Mouse (Mus musculus): ENCODE results near the gene Eno2.

Gene Eno2

GRCm38 (mm10) chr6:124740211-124740887, 29.1 kb downstream of the Eno2 start:
- DNase-seq (ENCODE audit: low spot score), result no peak

GRCm38 (mm10) chr6:124739231-124739796, 30.2 kb downstream of the Eno2 start:
- DNase-seq (ENCODE audit: low spot score), result no peak

GRCm38 (mm10) chr6:124738511-124739023, 30.9 kb downstream of the Eno2 start, which contains the start of gene Ptpn6:
TSS of gene Ptpn6 (minus strand) at chr6:124738714.
- DNase-seq (ENCODE audit: low spot score), result peak; percentile 90

GRCm38 (mm10) chr6:124737040-124737439, 32.4 kb downstream of the Eno2 start:
- no peak for DNase-seq (ENCODE audit: low spot score)

- DNase-seq (ENCODE audit: low spot score), result no peak
These were observed 35.1 kb downstream of the Eno2 start for GRCm38 (mm10) chr6:124734417-124734816.

- peak; percentile 80 for DNase-seq (ENCODE audit: low spot score)
These were observed 36.8 kb downstream of the Eno2 start for GRCm38 (mm10) chr6:124732476-124733370.

- DNase-seq (ENCODE audit: low spot score), result no peak
These were observed 38.4 kb downstream of the Eno2 start for GRCm38 (mm10) chr6:124731038-124731437.

- DNase-seq (ENCODE audit: low spot score), result peak; percentile 67
These were observed 39.4 kb downstream of the Eno2 start for GRCm38 (mm10) chr6:124729850-124730705.

- DNase-seq (ENCODE audit: low spot score), result no peak
These were observed 40.9 kb downstream of the Eno2 start for GRCm38 (mm10) chr6:124728621-124729020.

GRCm38 (mm10) chr6:124724472-124724871, 45.0 kb downstream of the Eno2 start:
- DNase-seq (ENCODE audit: low spot score), result no peak

- peak; percentile 48 for DNase-seq (ENCODE audit: low spot score)
These were observed 45.9 kb downstream of the Eno2 start for GRCm38 (mm10) chr6:124723541-124723940.

- no peak for DNase-seq (ENCODE audit: low spot score)
These were observed 46.5 kb downstream of the Eno2 start for GRCm38 (mm10) chr6:124722876-124723473.

- no peak for DNase-seq (ENCODE audit: low spot score)
These were observed 48.6 kb downstream of the Eno2 start for GRCm38 (mm10) chr6:124720904-124721303.

- DNase-seq (ENCODE audit: low spot score), result no peak
These were observed 50.0 kb downstream of the Eno2 start for GRCm38 (mm10) chr6:124719354-124719978.

GRCm38 (mm10) chr6:124718703-124719102, 50.8 kb downstream of the Eno2 start:
- DNase-seq (ENCODE audit: low spot score), result peak; percentile 85

GRCm38 (mm10) chr6:124717968-124718367, 51.5 kb downstream of the Eno2 start:
- no peak for DNase-seq (ENCODE audit: low spot score)

GRCm38 (mm10) chr6:124716864-124717490, 52.5 kb downstream of the Eno2 start:
- DNase-seq (ENCODE audit: low spot score), result peak; percentile 58

- no peak for DNase-seq (ENCODE audit: low spot score)
These were observed 56.6 kb downstream of the Eno2 start for GRCm38 (mm10) chr6:124712918-124713317.

GRCm38 (mm10) chr6:124711824-124712782, 57.4 kb downstream of the Eno2 start, which contains the start of the genes Emg1 and Phb2:
TSS of gene Emg1 (minus strand) at chr6:124712178.
TSS of gene Phb2 (plus strand) at chr6:124712336.
- DNase-seq (ENCODE audit: low spot score), result peak; percentile 99

Data from lung, postnatal 25 days (tissue).